Mouse (Mus musculus): ENCODE data around the gene Olfr541. TPM values are rescaled to one million over a fixed set of nuclear protein-coding genes. Genes with fewer than 3 reads are reported as not detected.

Olfr541 gene
- polyA plus RNA-seq (2015; fragmentation: Nextera tagmentation; extraction: Ambion mirVana): not detected in 2 replicates

DNA sequence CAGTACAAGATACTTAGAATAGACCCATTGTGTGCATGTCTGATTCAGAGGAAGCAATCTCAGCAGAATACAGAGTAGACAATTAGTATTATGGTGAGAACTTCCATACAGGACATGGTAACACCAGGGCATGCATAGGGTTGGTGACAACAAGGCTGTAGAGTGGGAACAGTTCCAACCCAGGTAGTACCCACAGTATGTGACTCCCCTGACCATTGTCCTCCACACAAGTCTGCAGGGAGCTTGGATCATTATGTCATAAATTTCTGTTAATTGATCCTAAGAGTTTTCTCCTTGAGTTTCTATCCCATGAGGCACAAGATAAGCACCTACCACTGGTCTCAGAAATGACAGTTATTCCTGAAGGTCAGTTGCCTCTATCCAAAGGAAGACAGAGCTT, at the start of gene Olfr541:
Olfr541 (plus strand) TSS at position 301 of the 400 bp plus-strand sequence.

DNA sequence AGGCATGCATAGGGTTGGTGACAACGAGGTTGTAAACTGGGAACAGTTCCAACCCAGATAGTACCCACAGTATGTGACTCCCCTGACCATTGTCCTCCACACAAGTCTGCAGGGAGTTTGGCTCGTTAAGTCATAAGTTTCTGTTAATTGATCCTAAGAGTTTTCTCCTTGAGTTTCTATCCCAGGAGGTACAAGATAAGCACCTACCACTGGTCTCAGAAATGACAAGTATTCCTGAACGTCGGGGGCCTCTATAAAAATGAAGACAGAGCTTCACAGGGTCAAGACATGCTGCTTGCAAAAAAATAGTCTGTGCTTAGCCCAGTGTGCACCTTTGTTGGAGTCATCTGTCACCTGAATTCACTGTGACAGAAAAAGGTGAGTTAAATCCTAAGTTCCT, 37.4 kb upstream of the Olfr541 start, which contains the start of gene Olfr539:
Olfr539 (plus strand) TSS at position 301 of the 400 bp plus-strand sequence.

DNA sequence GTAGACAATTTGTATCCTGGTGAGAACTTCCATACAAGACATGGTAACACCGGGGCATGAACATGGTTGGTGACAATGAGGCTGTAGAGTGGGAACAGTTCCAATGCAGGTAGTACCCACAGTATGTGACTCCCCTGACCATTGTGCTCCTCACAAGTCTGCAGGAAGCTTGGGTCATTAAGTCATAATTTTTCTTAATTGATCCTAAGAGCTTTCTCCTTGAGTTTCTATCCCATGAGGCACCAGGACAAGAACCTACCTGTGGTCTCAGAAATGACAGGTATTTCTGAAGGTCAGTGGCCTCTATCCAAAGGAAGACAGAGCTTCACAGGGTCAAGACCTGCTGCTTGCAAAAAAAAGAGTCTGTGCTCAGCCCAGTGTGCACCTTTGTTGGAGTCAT, 15.4 kb upstream of the Olfr541 start, which contains the start of gene Olfr45:
Olfr45 (plus strand) TSS at position 301 of the 400 bp plus-strand sequence.

Other genes starting within 250 kb of the Olfr541 start
- gene Olfr533, start 233.9 kb upstream of the Olfr541 start, polyA plus RNA-seq (2015; fragmentation: Nextera tagmentation; extraction: Ambion mirVana): not detected in 2 replicates
- not detected in 2 replicates for gene Olfr535, start 213.1 kb upstream of the Olfr541 start, polyA plus RNA-seq (2015; fragmentation: Nextera tagmentation; extraction: Ambion mirVana)
- not detected in 2 replicates for gene Olfr536, start 189.9 kb upstream of the Olfr541 start, polyA plus RNA-seq (2015; fragmentation: Nextera tagmentation; extraction: Ambion mirVana)
- not detected in 2 replicates for gene Olfr538, start 129.4 kb upstream of the Olfr541 start, polyA plus RNA-seq (2015; fragmentation: Nextera tagmentation; extraction: Ambion mirVana)
- gene Olfr46, start 96.0 kb upstream of the Olfr541 start, polyA plus RNA-seq (2015; fragmentation: Nextera tagmentation; extraction: Ambion mirVana): not detected in 2 replicates
- not detected in 2 replicates for gene Olfr61, start 68.3 kb upstream of the Olfr541 start, polyA plus RNA-seq (2015; fragmentation: Nextera tagmentation; extraction: Ambion mirVana)
- gene Olfr53, start 50.8 kb upstream of the Olfr541 start, polyA plus RNA-seq (2015; fragmentation: Nextera tagmentation; extraction: Ambion mirVana): not detected in 2 replicates
- not detected in 2 replicates for gene Olfr539, start 37.3 kb upstream of the Olfr541 start, polyA plus RNA-seq (2015; fragmentation: Nextera tagmentation; extraction: Ambion mirVana)
- gene Olfr45, start 15.3 kb upstream of the Olfr541 start, polyA plus RNA-seq (2015; fragmentation: Nextera tagmentation; extraction: Ambion mirVana): not detected in 2 replicates
- gene Cyp2e1, start 66.5 kb downstream of the Olfr541 start, polyA plus RNA-seq (2015; fragmentation: Nextera tagmentation; extraction: Ambion mirVana): 12.7 and 27.0 TPM in 2 replicates
- 0.12 and 0.17 TPM in 2 replicates for gene Syce1, start 90.6 kb downstream of the Olfr541 start, polyA plus RNA-seq (2015; fragmentation: Nextera tagmentation; extraction: Ambion mirVana)
- gene Zfp941, start 124.9 kb downstream of the Olfr541 start, polyA plus RNA-seq (2015; fragmentation: Nextera tagmentation; extraction: Ambion mirVana): 5.0 and 6.4 TPM in 2 replicates
- gene Urah, start 137.8 kb downstream of the Olfr541 start, polyA plus RNA-seq (2015; fragmentation: Nextera tagmentation; extraction: Ambion mirVana): 7.2 and 14.5 TPM in 2 replicates
- gene Scgb1c1, start 148.3 kb downstream of the Olfr541 start, polyA plus RNA-seq (2015; fragmentation: Nextera tagmentation; extraction: Ambion mirVana): 0.52 TPM in 1 of 2 replicates, not detected in the other
- gene Odf3, start 150.5 kb downstream of the Olfr541 start, polyA plus RNA-seq (2015; fragmentation: Nextera tagmentation; extraction: Ambion mirVana): 0.22 and 0.55 TPM in 2 replicates
- 0.25 TPM in 1 of 2 replicates, not detected in the other for gene Gm45785, start 159.1 kb downstream of the Olfr541 start, polyA plus RNA-seq (2015; fragmentation: Nextera tagmentation; extraction: Ambion mirVana)
- 62.1 and 64.0 TPM in 2 replicates for gene Ric8a, start 159.7 kb downstream of the Olfr541 start, polyA plus RNA-seq (2015; fragmentation: Nextera tagmentation; extraction: Ambion mirVana)
- gene Bet1l, start 160.3 kb downstream of the Olfr541 start, polyA plus RNA-seq (2015; fragmentation: Nextera tagmentation; extraction: Ambion mirVana): 82.4 and 86.6 TPM in 2 replicates
- 197 and 202 TPM in 2 replicates for gene Psmd13, start 184.7 kb downstream of the Olfr541 start, polyA plus RNA-seq (2015; fragmentation: Nextera tagmentation; extraction: Ambion mirVana)
- 41.8 and 43.2 TPM in 2 replicates for gene Sirt3, start 185.0 kb downstream of the Olfr541 start, polyA plus RNA-seq (2015; fragmentation: Nextera tagmentation; extraction: Ambion mirVana)
- gene Cox8b, start 203.2 kb downstream of the Olfr541 start, polyA plus RNA-seq (2015; fragmentation: Nextera tagmentation; extraction: Ambion mirVana): 9.3 and 12.2 TPM in 2 replicates
- gene Nlrp6, start 223.6 kb downstream of the Olfr541 start, polyA plus RNA-seq (2015; fragmentation: Nextera tagmentation; extraction: Ambion mirVana): 2.6 and 3.3 TPM in 2 replicates
- 19.7 and 28.7 TPM in 2 replicates for gene Pgghg, start 244.1 kb downstream of the Olfr541 start, polyA plus RNA-seq (2015; fragmentation: Nextera tagmentation; extraction: Ambion mirVana)